Mouse (Mus musculus) stomach, embryonic 14.5 days (tissue): ENCODE data around the gene 2210017I01Rik. TPM values are rescaled to one million over a fixed set of nuclear protein-coding genes. Genes with fewer than 3 reads are reported as not detected.

Source experiments
- ATAC-seq: fragments of 200-750 bp; cut with Nextera tagmentation; 2 replicates; pipeline ENCODE4 v1.8.0; 2017; ENCODE audit warnings: low read depth, moderate TSS enrichment; ENCODE audit not compliant: insufficient number of reproducible peaks, insufficient read depth, low FRiP score
- H3K27ac ChIP-seq: fragments of 300-500 bp; sonication (generic); 2 replicates; pipeline ENCODE4 v1.5.1; 2014; ENCODE audit warnings: mild to moderate bottlenecking, low read length, moderate library complexity, mixed read lengths
- H3K27me3 ChIP-seq: fragments of 300-500 bp; sonication (generic); 2 replicates; pipeline ENCODE4 v1.6.1; 2014; ENCODE audit warnings: low read length, control low read depth, mixed read lengths; ENCODE audit not compliant: control insufficient read depth, insufficient read depth
- H3K36me3 ChIP-seq: fragments of 300-500 bp; sonication (generic); 2 replicates; pipeline ENCODE4 v1.6.1; 2014; ENCODE audit warnings: mild to moderate bottlenecking, control low read depth, low read length, moderate library complexity, mixed read lengths; ENCODE audit not compliant: control insufficient read depth, insufficient read depth
- H3K4me1 ChIP-seq: fragments of 300-500 bp; sonication (generic); 2 replicates; pipeline ENCODE4 v1.6.1; 2014; ENCODE audit warnings: low read length, control low read depth, mixed read lengths; ENCODE audit not compliant: control insufficient read depth, insufficient read depth
- H3K4me2 ChIP-seq: fragments of 300-500 bp; sonication (generic); replicated peaks from 2 replicates; pipeline ENCODE4 v1.6.1; 2014; ENCODE audit warnings: low read depth, low read length, control low read depth
- H3K4me3 ChIP-seq: fragments of 300-500 bp; sonication (generic); 2 replicates; pipeline ENCODE4 v1.5.1; 2014; ENCODE audit warnings: low read depth, low read length, control low read depth
- H3K9ac ChIP-seq: fragments of 300-500 bp; sonication (generic); replicated peaks from 2 replicates; pipeline ENCODE4 v1.6.1; 2014; ENCODE audit warnings: low read depth, mild to moderate bottlenecking, control low read depth, low read length, moderate library complexity, mixed read lengths
- H3K9me3 ChIP-seq: fragments of 300-500 bp; sonication (generic); 2 replicates; pipeline ENCODE4 v1.6.1; 2016; ENCODE audit warnings: low read depth, low read length, control low read depth; ENCODE audit not compliant: control insufficient read depth
- WGBS: fragments of 180-500 bp; shearing (Covaris S2); extraction: QIAGEN DNeasy Blood & Tissue Kit; methylation state at CpG from one replicate; pipeline ENCODE4 v1.1.7; 2014; 5-methylcytosine and 5-hydroxymethylcytosine counted together
- polyA plus RNA-seq: library from polyadenylated mRNA; unstranded; fragments of >200 nt; fragmentation: Nextera tagmentation; extraction: Ambion mirVana; gene quantifications from 2 replicates; pipeline ENCODE4 v1.2.1, GENCODE M21; 2014

Gene 2210017I01Rik
- not detected in 2 replicates for polyA plus RNA-seq

DNA sequence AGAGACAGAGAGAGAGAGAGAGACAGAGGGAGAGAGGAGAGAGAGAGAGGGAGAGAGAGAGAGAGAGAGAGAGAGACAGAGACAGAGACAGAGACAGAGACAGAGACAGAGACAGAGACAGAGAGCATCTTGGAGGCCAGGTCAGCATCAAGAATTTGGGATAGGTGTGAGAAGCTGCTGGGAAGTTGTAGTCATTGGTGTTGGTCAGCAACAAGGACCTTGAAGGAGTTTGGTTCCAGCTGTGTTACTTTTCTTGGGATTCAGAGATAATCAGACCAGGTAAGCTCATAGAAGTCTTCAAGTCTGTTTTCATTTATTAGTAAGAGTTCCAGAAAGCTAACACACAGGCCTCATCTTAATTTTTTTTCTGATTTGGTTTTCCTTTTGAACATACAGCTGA, at the start of gene 2210017I01Rik:
Gene 2210017I01Rik (minus strand): TSS at position 101 of the 400 bp plus-strand sequence.
- no peak within 1 kb of the TSS for H3K27ac ChIP-seq
- no peak within 1 kb of the TSS for H3K9ac ChIP-seq
- H3K4me1 ChIP-seq: no peaks in the 10 kb centered on the region
- H3K4me3 ChIP-seq: no peak within 1 kb of the TSS
- no peak for ATAC-seq
- no peaks in the 10 kb centered on the region for H3K36me3 ChIP-seq
- H3K4me2 ChIP-seq: no peak within 1 kb of the TSS
- no peaks in the 10 kb centered on the region for H3K9me3 ChIP-seq
- H3K27me3 ChIP-seq: no peaks in the 10 kb centered on the region

- no peak for ATAC-seq
- Histone ChIP-seq H3K4me1 (no peaks in the 10 kb centered on the region), H3K9me3 (no peaks in the 10 kb centered on the region), H3K27ac (no peak within 1 kb of the TSS), H3K9ac (no peak within 1 kb of the TSS), H3K27me3 (no peaks in the 10 kb centered on the region), H3K36me3 (no peaks in the 10 kb centered on the region), H3K4me3 (no peak within 1 kb of the TSS), H3K4me2 (no peak within 1 kb of the TSS)
These were observed 49.5 kb upstream of the 2210017I01Rik start, which contains the start of gene Lce1b for GRCm38 (mm10) chr3:92656826-92657225. Lce1b (minus strand) TSS chr3:92656926.

GRCm38 (mm10) chr3:92648207-92648606, 40.9 kb upstream of the 2210017I01Rik start, which contains the start of gene Lce1a1:
Lce1a1 (minus strand) TSS chr3:92648307.
- ATAC-seq: no peak
- Histone ChIP-seq H3K4me2 (no peak within 1 kb of the TSS), H3K27ac (no peak within 1 kb of the TSS), H3K9ac (no peak within 1 kb of the TSS), H3K4me3 (no peak within 1 kb of the TSS), H3K27me3 (no peaks in the 10 kb centered on the region), H3K36me3 (no peaks in the 10 kb centered on the region), H3K4me1 (no peaks in the 10 kb centered on the region), H3K9me3 (no peaks in the 10 kb centered on the region)
- WGBS: 81% methylated on average over 1 of the region's 1 CpGs

GRCm38 (mm10) chr3:92639854-92640253, 32.6 kb upstream of the 2210017I01Rik start:
- Histone ChIP-seq H3K9me3 (no peaks in the 10 kb centered on the region), H3K27ac (no peak overlapping the region), H3K4me2 (no peak overlapping the region), H3K4me1 (no peaks in the 10 kb centered on the region), H3K4me3 (no peak overlapping the region), H3K9ac (no peak overlapping the region), H3K27me3 (no peaks in the 10 kb centered on the region), H3K36me3 (no peaks in the 10 kb centered on the region)
- ATAC-seq: no peak
- WGBS: 91% methylated on average over 15 of the region's 15 CpGs

- no peak overlapping the region for H3K27ac ChIP-seq
- H3K4me1 ChIP-seq: no peaks in the 10 kb centered on the region
- H3K36me3 ChIP-seq: no peaks in the 10 kb centered on the region
- no peak overlapping the region for H3K9ac ChIP-seq
- WGBS: 68% methylated on average over 3 of the region's 3 CpGs
- H3K9me3 ChIP-seq: no peaks in the 10 kb centered on the region
- no peak overlapping the region for H3K4me2 ChIP-seq
- ATAC-seq: no peak
- H3K27me3 ChIP-seq: no peaks in the 10 kb centered on the region
- H3K4me3 ChIP-seq: no peak overlapping the region
These were observed 31.3 kb upstream of the 2210017I01Rik start for GRCm38 (mm10) chr3:92638653-92638991.

DNA sequence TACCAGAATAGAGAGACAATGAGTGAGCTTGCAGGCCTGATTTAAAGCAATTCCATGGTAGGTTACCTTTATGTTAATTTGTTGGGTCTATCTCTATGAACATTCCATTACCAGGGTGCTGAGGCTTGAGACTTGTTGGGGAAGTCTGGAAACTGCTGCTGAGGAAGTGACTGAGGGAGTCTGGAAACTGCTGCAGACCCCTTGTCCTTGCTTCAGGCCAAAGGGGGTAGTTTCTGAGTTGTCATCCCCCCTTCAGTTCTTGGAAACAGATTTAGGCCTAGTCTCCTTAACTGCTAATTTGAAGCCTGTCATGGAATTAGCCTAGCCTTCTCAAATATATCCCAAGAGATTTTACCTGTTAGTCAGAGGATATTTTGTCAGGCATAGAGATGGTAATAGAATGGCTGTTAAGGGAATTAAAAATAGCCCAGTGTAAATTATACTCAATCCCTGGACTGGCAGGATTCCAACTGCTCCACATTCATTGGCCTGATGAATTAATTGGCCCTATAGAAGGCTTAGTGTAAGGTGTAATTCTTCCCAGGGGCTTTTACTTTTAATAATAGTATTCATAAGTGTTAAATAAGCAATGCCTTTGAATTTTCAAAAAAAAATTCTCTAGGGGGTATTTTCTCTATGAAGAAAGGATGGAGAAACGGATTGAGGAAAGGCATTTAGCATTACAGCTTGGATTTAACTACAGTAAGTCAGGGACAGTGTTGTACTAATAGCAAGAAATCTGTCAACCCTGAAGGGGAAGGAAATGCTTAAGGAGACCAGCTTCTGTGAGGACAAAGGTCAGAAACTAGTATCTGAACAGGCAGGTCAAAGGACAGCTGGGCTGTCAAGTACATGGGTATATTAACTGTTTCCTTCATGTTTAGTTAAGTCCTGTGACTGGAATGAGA, 30.7 kb upstream of the 2210017I01Rik start:
- no peak overlapping the region for H3K27ac ChIP-seq
- no peaks in the 10 kb centered on the region for H3K9me3 ChIP-seq
- no peaks in the 10 kb centered on the region for H3K4me1 ChIP-seq
- no peaks in the 10 kb centered on the region for H3K36me3 ChIP-seq
- H3K4me3 ChIP-seq: no peak overlapping the region
- no peaks in the 10 kb centered on the region for H3K27me3 ChIP-seq
- ATAC-seq: no peak
- 47% methylated on average over 1 of the region's 1 CpGs for WGBS
- no peak overlapping the region for H3K9ac ChIP-seq
- H3K4me2 ChIP-seq: no peak overlapping the region

DNA sequence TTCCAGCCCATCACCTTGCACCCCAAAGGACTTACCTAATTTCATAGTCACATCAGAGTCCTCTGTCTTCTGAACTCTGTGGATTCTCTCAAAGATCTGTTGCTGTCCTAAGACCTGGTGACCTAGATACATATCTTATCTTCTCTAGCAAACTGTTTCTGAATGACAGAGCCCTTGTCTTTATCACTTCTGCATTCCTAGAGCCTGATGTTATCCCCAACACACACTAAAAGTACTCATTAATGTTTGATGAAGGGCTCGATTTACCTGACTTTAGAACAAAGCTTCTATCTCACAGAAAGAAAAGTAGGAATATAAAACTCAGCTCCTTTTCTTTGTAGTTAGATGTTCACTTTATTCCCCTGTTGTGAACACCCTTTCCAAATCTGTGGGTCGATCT, 14.3 kb upstream of the 2210017I01Rik start, which contains the start of gene Lce6a:
Gene Lce6a (minus strand): TSS at position 101 of the 400 bp plus-strand sequence.
- no peak within 1 kb of the TSS for H3K4me2 ChIP-seq
- H3K9ac ChIP-seq: no peak within 1 kb of the TSS
- 55% methylated on average over 2 of the region's 2 CpGs for WGBS
- H3K36me3 ChIP-seq: no peaks in the 10 kb centered on the region
- no peak for ATAC-seq
- no peaks in the 10 kb centered on the region for H3K27me3 ChIP-seq
- H3K27ac ChIP-seq: no peak within 1 kb of the TSS
- no peaks in the 10 kb centered on the region for H3K4me1 ChIP-seq
- H3K9me3 ChIP-seq: no peaks in the 10 kb centered on the region
- H3K4me3 ChIP-seq: no peak within 1 kb of the TSS

- Histone ChIP-seq H3K9ac (no peak overlapping the region), H3K36me3 (no peaks in the 10 kb centered on the region), H3K27ac (no peak overlapping the region), H3K4me1 (no peaks in the 10 kb centered on the region), H3K4me3 (no peak overlapping the region), H3K27me3 (no peaks in the 10 kb centered on the region), H3K4me2 (no peak overlapping the region), H3K9me3 (no peaks in the 10 kb centered on the region)
- no peak for ATAC-seq
- 54% methylated on average over 1 of the region's 1 CpGs for WGBS
These were observed 2.5 kb upstream of the 2210017I01Rik start for GRCm38 (mm10) chr3:92609804-92610203.
